Mouse (Mus musculus) forebrain, embryonic 11.5 days (tissue): ENCODE results near the gene 2610318N02Rik. TPM values are rescaled to one million over a fixed set of nuclear protein-coding genes. Genes with fewer than 3 reads are reported as not detected.
A peak's percentile ranks its signal among the peaks of the same experiment; 100 is the strongest.

Experiments used
- ATAC-seq: fragments of 200-750 bp; cut with Nextera tagmentation; replicated peaks from 2 replicates; pipeline ENCODE4 v1.8.0; 2017; ENCODE audit warnings: moderate TSS enrichment; ENCODE audit not compliant: low FRiP score
- DNase-seq: peaks from one replicate; pipeline ENCODE4 v3.0.0-alpha.2; 2017; ENCODE audit warnings: low spot score
- H3K27ac ChIP-seq: fragments of 300-500 bp; sonication (generic); 2 replicates; pipeline ENCODE4 v1.5.1; 2014; ENCODE audit warnings: low read depth, low read length
- H3K27me3 ChIP-seq: fragments of 300-500 bp; sonication (generic); 2 replicates; pipeline ENCODE4 v1.6.1; 2014; ENCODE audit warnings: mild to moderate bottlenecking, low read length, mixed read lengths; ENCODE audit not compliant: control insufficient read depth, insufficient read depth
- H3K36me3 ChIP-seq: fragments of 300-500 bp; sonication (generic); 2 replicates; pipeline ENCODE4 v1.6.1; 2014; ENCODE audit warnings: mild to moderate bottlenecking, low read length, moderate library complexity, mixed read lengths; ENCODE audit not compliant: control insufficient read depth, insufficient read depth
- H3K4me1 ChIP-seq: fragments of 300-500 bp; sonication (generic); replicated peaks from 2 replicates; pipeline ENCODE4 v1.6.1; 2014; ENCODE audit warnings: low read length, mixed read lengths; ENCODE audit not compliant: control insufficient read depth, insufficient read depth
- H3K4me2 ChIP-seq: fragments of 300-500 bp; sonication (generic); 2 replicates; pipeline ENCODE4 v1.6.1; 2014; ENCODE audit warnings: low read depth, mild to moderate bottlenecking, low read length, moderate library complexity, mixed read lengths; ENCODE audit not compliant: severe bottlenecking
- H3K4me3 ChIP-seq: fragments of 300-500 bp; sonication (generic); 2 replicates; pipeline ENCODE4 v1.5.1; 2014; ENCODE audit warnings: low read depth, low read length
- H3K9ac ChIP-seq: fragments of 300-500 bp; sonication (generic); 2 replicates; pipeline ENCODE4 v1.6.1; 2014; ENCODE audit warnings: low read length
- H3K9me3 ChIP-seq: fragments of 300-500 bp; sonication (generic); 2 replicates; pipeline ENCODE4 v1.6.1; 2016; ENCODE audit warnings: low read length, mixed read lengths; ENCODE audit not compliant: control insufficient read depth
- WGBS: fragments of 180-500 bp; shearing (Covaris S2); extraction: QIAGEN DNeasy Blood & Tissue Kit; methylation state at CpG from one replicate; pipeline ENCODE4 v1.1.7; 2014; 5-methylcytosine and 5-hydroxymethylcytosine counted together
- polyA plus RNA-seq: library from polyadenylated mRNA; unstranded; fragments of >200 nt; fragmentation: Nextera tagmentation; extraction: Ambion mirVana; gene quantifications from 2 replicates; pipeline ENCODE4 v1.2.1, GENCODE M21; 2014

Gene 2610318N02Rik
- polyA plus RNA-seq, 1 experiment from 2014 or later = 104 TPM

GRCm38 (mm10) chr16:17147391-17147929, 22.5 kb upstream of the 2610318N02Rik start:
- H3K36me3 ChIP-seq = no peaks in the 10 kb centered on the region
- WGBS = under 1% methylated on average over 41 of the region's 41 CpGs
- peaks cover 5% of the 10 kb centered on the region; the same call in 1 of the 2 replicates for H3K4me1 ChIP-seq
- H3K27ac ChIP-seq = no peak overlapping the region
- ATAC-seq = peak; percentile 28; the same call in 1 of the 2 replicates
- H3K4me2 ChIP-seq = peak overlapping the region; percentile 98
- peak overlapping the region; percentile 55 for H3K9ac ChIP-seq
- no peaks in the 10 kb centered on the region for H3K9me3 ChIP-seq
- H3K4me3 ChIP-seq = peak overlapping the region; percentile 49
- peaks cover 9% of the 10 kb centered on the region for H3K27me3 ChIP-seq
- peak; percentile 65 for DNase-seq

GRCm38 (mm10) chr16:17146772-17147235, 21.8 kb upstream of the 2610318N02Rik start, which contains the start of gene Ccdc116:
TSS of gene Ccdc116 (minus strand) at chr16:17147229.
- H3K27ac ChIP-seq = no peak within 1 kb of the TSS
- peaks cover 9% of the 10 kb centered on the region for H3K27me3 ChIP-seq
- ATAC-seq (peak; percentile 83), DNase-seq (peak; percentile 91)
- H3K36me3 ChIP-seq = no peaks in the 10 kb centered on the region
- peaks cover 5% of the 10 kb centered on the region; the same call in 1 of the 2 replicates for H3K4me1 ChIP-seq
- whole genome bisulfite sequencing = under 1% methylated on average over 34 of the region's 34 CpGs
- H3K4me3 ChIP-seq = peak within 1 kb of the TSS; percentile 49
- H3K9me3 ChIP-seq = no peaks in the 10 kb centered on the region
- peak within 1 kb of the TSS; percentile 55 for H3K9ac ChIP-seq
- H3K4me2 ChIP-seq = peak within 1 kb of the TSS; percentile 98

DNA sequence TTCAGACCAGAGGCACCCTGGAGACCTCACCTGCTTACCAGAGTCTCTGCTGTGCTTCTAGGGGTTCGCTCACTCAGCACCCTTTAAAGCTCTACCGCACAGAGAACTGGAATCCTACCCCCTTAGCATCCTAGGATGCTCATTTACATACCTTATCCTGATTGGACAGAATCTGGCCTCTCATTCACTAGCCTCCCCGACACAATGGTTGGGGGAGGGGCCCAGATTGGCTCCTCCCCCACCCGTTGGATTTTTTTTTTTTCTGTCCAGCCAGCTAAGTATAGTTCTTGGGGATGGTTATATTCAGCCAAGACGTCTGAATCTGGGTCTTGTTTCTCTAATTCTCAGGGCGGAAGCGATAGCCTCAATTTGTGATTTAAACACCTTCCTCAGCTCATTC, 19.4 kb upstream of the 2610318N02Rik start, which contains the start of gene Ydjc:
Gene Ydjc (plus strand): TSS at position 283 of the 400 bp plus-strand sequence.
- ATAC-seq (no peak), DNase-seq (no peak)
- WGBS = 13% methylated on average over 7 of the region's 7 CpGs
- Histone ChIP-seq H3K27ac (no peak within 1 kb of the TSS), H3K36me3 (no peaks in the 10 kb centered on the region), H3K9me3 (no peaks in the 10 kb centered on the region), H3K4me3 (no peak within 1 kb of the TSS), H3K27me3 (peaks cover 9% of the 10 kb centered on the region), H3K4me2 (no peak within 1 kb of the TSS), H3K9ac (no peak within 1 kb of the TSS), H3K4me1 (peaks cover 5% of the 10 kb centered on the region; the same call in 1 of the 2 replicates)

GRCm38 (mm10) chr16:17137355-17137754, 12.4 kb upstream of the 2610318N02Rik start:
- H3K9ac ChIP-seq = no peak overlapping the region
- H3K27me3 ChIP-seq = no peaks in the 10 kb centered on the region
- H3K9me3 ChIP-seq = no peaks in the 10 kb centered on the region
- H3K4me2 ChIP-seq = no peak overlapping the region
- 89% methylated on average over 15 of the region's 15 CpGs for WGBS
- H3K27ac ChIP-seq = no peak overlapping the region
- no peak overlapping the region for H3K4me3 ChIP-seq
- DNase-seq = no peak
- no peaks in the 10 kb centered on the region for H3K36me3 ChIP-seq
- no peaks in the 10 kb centered on the region for H3K4me1 ChIP-seq
- ATAC-seq = no peak

DNA sequence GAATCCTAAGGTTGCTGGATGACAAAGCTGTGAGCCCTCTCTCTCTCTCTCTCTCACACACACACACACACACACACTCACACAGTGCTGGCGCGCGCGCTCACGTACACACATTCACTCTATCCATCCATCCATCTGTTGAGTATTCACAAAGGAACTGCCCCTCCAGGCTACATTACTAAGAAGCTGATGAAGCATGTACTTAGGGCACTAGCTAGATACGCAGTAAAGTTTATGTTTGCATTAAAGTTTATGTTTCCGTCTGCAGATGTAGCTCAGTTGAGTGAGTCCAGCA, 7.9 kb upstream of the 2610318N02Rik start:
- Histone ChIP-seq H3K4me3 (peak overlapping the region; percentile 73), H3K27me3 (no peaks in the 10 kb centered on the region), H3K36me3 (no peaks in the 10 kb centered on the region), H3K9me3 (no peaks in the 10 kb centered on the region), H3K4me1 (peaks cover 4% of the 10 kb centered on the region), H3K27ac (no peak overlapping the region; the same call in 1 of the 2 replicates), H3K4me2 (peak overlapping the region; percentile 97), H3K9ac (peak overlapping the region; percentile 80)
- DNase-seq = peak; percentile 64
- 44% methylated on average over 7 of the region's 7 CpGs for WGBS
- no peak for ATAC-seq

- Histone ChIP-seq H3K9me3 (no peaks in the 10 kb centered on the region), H3K4me1 (peaks cover 4% of the 10 kb centered on the region), H3K27me3 (no peaks in the 10 kb centered on the region), H3K9ac (peak within 1 kb of the TSS; percentile 80), H3K4me3 (peak within 1 kb of the TSS; percentile 73), H3K36me3 (no peaks in the 10 kb centered on the region), H3K27ac (peak within 1 kb of the TSS; percentile 81; the same call in 1 of the 2 replicates), H3K4me2 (peak within 1 kb of the TSS; percentile 97)
- DNase-seq (peak; percentile 100), ATAC-seq (peak; percentile 98)
- under 1% methylated on average over 47 of the region's 47 CpGs for WGBS
Measured at GRCm38 (mm10) chr16:17132089-17132905, 7.3 kb upstream of the 2610318N02Rik start, which contains the start of gene Sdf2l1. TSS of gene Sdf2l1 (minus strand) at chr16:17132383.

- Histone ChIP-seq H3K4me2 (peak overlapping the region; percentile 97), H3K27me3 (no peaks in the 10 kb centered on the region), H3K27ac (peak overlapping the region; percentile 81; the same call in 1 of the 2 replicates), H3K9ac (peak overlapping the region; percentile 80), H3K4me3 (peak overlapping the region; percentile 73), H3K4me1 (peaks cover 4% of the 10 kb centered on the region), H3K9me3 (no peaks in the 10 kb centered on the region), H3K36me3 (no peaks in the 10 kb centered on the region)
- 4% methylated on average over 43 of the region's 43 CpGs for WGBS
- DNase-seq (peak; percentile 68), ATAC-seq (peak; percentile 4; the same call in 1 of the 2 replicates)
Measured at GRCm38 (mm10) chr16:17131191-17132088, 6.5 kb upstream of the 2610318N02Rik start.

GRCm38 (mm10) chr16:17127292-17127691, 2.3 kb upstream of the 2610318N02Rik start:
- 95% methylated on average over 1 of the region's 1 CpGs for WGBS
- Histone ChIP-seq H3K4me2 (no peak overlapping the region), H3K4me3 (no peak overlapping the region), H3K27ac (no peak overlapping the region), H3K4me1 (peaks cover 10% of the 10 kb centered on the region), H3K36me3 (no peaks in the 10 kb centered on the region; the same call in 1 of the 2 replicates), H3K27me3 (no peaks in the 10 kb centered on the region), H3K9me3 (no peaks in the 10 kb centered on the region), H3K9ac (no peak overlapping the region)
- no peak for ATAC-seq
- DNase-seq = no peak
